Mouse (Mus musculus): Measurements from ENCODE around the gene Cep83.

DNA sequence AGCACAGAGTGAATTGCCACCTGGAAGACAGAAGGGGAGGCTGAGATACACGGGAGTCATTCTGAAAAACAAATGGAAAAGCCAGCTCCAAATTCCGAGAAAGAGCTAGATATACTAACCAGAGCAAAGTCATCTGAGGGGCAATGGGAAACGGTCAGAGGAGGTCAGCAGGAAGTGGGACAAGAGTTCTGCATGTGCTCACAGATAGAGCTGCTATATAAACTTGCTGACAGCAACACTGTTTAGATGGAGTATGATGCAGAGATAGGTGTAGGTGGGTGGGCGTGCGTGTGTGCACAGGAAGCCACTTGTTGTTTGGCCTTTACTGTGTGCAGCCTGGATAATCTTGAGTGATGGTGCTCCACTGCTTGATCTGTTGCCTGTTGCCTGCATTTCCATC, 109.7 kb downstream of the Cep83 start:
- TF ChIP-seq CTCF (IDR thresholded peaks at IDR 0.05; ENCODE audit: low read depth) (no peak), EP300 (IDR thresholded peaks at IDR 0.05; ENCODE audit: low read depth) (no peak)
